Mouse (Mus musculus) intestine, embryonic 16.5 days (tissue): ENCODE data around the gene Armc2. TPM values are rescaled to one million over a fixed set of nuclear protein-coding genes. Genes with fewer than 3 reads are reported as not detected.
A peak's percentile ranks its signal among the peaks of the same experiment; 100 is the strongest.

ENCODE experiments used
- ATAC-seq: fragments of 200-750 bp; cut with Nextera tagmentation; 2 replicates; pipeline ENCODE4 v1.8.0; 2017; ENCODE audit warnings: moderate TSS enrichment, moderate library complexity
- H3K27ac ChIP-seq: fragments of 300-500 bp; sonication (generic); 2 replicates; pipeline ENCODE4 v1.5.1; 2014; ENCODE audit warnings: mild to moderate bottlenecking, low read length
- H3K27me3 ChIP-seq: fragments of 300-500 bp; sonication (generic); replicated peaks from 2 replicates; pipeline ENCODE4 v1.6.1; 2014; ENCODE audit warnings: low read length, control low read depth, mixed read lengths; ENCODE audit not compliant: control insufficient read depth, insufficient read depth
- H3K36me3 ChIP-seq: fragments of 300-500 bp; sonication (generic); 2 replicates; pipeline ENCODE4 v1.6.1; 2014; ENCODE audit warnings: low read length, control low read depth; ENCODE audit not compliant: control insufficient read depth, insufficient read depth
- H3K4me1 ChIP-seq: fragments of 300-500 bp; sonication (generic); 2 replicates; pipeline ENCODE4 v1.6.1; 2014; ENCODE audit warnings: low read length, control low read depth, mixed read lengths; ENCODE audit not compliant: control insufficient read depth, insufficient read depth
- H3K4me2 ChIP-seq: fragments of 300-500 bp; sonication (generic); 2 replicates; pipeline ENCODE4 v1.6.1; 2014; ENCODE audit warnings: low read depth, low read length, control low read depth
- H3K4me3 ChIP-seq: fragments of 300-500 bp; sonication (generic); 2 replicates; pipeline ENCODE4 v1.5.1; 2014; ENCODE audit warnings: mild to moderate bottlenecking, low read length
- H3K9ac ChIP-seq: fragments of 300-500 bp; sonication (generic); 2 replicates; pipeline ENCODE4 v1.6.1; 2014; ENCODE audit warnings: low read depth, low read length
- H3K9me3 ChIP-seq: fragments of 300-500 bp; sonication (generic); 2 replicates; pipeline ENCODE4 v1.6.1; 2016; ENCODE audit warnings: low read length, control low read depth; ENCODE audit not compliant: control insufficient read depth
- WGBS: fragments of 180-500 bp; shearing (Covaris S2); extraction: QIAGEN DNeasy Blood & Tissue Kit; methylation state at CpG from one replicate; pipeline ENCODE4 v1.1.7; 2014; 5-methylcytosine and 5-hydroxymethylcytosine counted together
- polyA plus RNA-seq: library from polyadenylated mRNA; unstranded; fragments of >200 nt; fragmentation: Nextera tagmentation; extraction: Ambion mirVana; gene quantifications from 2 replicates; pipeline ENCODE4 v1.2.1, GENCODE M21; 2015

The Armc2 gene
- polyA plus RNA-seq, 1 experiment from 2014 or later = 1.8 TPM

- H3K36me3 ChIP-seq = peaks cover 7% of the 10 kb centered on the region; the same call in 1 of the 2 replicates
- no peaks in the 10 kb centered on the region for H3K27me3 ChIP-seq
- no peaks in the 10 kb centered on the region for H3K9me3 ChIP-seq
- H3K9ac ChIP-seq = no peak overlapping the region
- no peak overlapping the region for H3K4me2 ChIP-seq
- H3K4me1 ChIP-seq = no peaks in the 10 kb centered on the region
- H3K4me3 ChIP-seq = no peak overlapping the region
- no peak overlapping the region for H3K27ac ChIP-seq
- whole genome bisulfite sequencing = 84% methylated on average over 11 of the region's 11 CpGs
- no peak for ATAC-seq
These were observed 110.8 kb downstream of the Armc2 start for GRCm38 (mm10) chr10:41907473-41907872.

- H3K4me3 ChIP-seq = no peak overlapping the region
- 94% methylated on average over 6 of the region's 6 CpGs for WGBS
- H3K4me1 ChIP-seq = no peaks in the 10 kb centered on the region
- H3K9me3 ChIP-seq = no peaks in the 10 kb centered on the region
- no peak overlapping the region for H3K27ac ChIP-seq
- ATAC-seq = no peak
- H3K27me3 ChIP-seq = no peaks in the 10 kb centered on the region
- no peak overlapping the region for H3K4me2 ChIP-seq
- H3K36me3 ChIP-seq = peaks cover 17% of the 10 kb centered on the region
- no peak overlapping the region for H3K9ac ChIP-seq
These were observed 116.4 kb downstream of the Armc2 start for GRCm38 (mm10) chr10:41901864-41902263.

- Histone ChIP-seq H3K4me1 (peaks cover 1% of the 10 kb centered on the region; the same call in 1 of the 2 replicates), H3K36me3 (peaks cover 13% of the 10 kb centered on the region), H3K27me3 (no peaks in the 10 kb centered on the region), H3K9me3 (no peaks in the 10 kb centered on the region), H3K4me2 (no peak overlapping the region), H3K4me3 (no peak overlapping the region), H3K9ac (no peak overlapping the region), H3K27ac (no peak overlapping the region)
- WGBS = 86% methylated on average over 8 of the region's 8 CpGs
- no peak for ATAC-seq
These were observed 116.8 kb downstream of the Armc2 start for GRCm38 (mm10) chr10:41901456-41901855.

- Histone ChIP-seq H3K9me3 (no peaks in the 10 kb centered on the region), H3K4me1 (peaks cover 22% of the 10 kb centered on the region), H3K27me3 (no peaks in the 10 kb centered on the region), H3K27ac (no peak overlapping the region), H3K36me3 (peaks cover 10% of the 10 kb centered on the region), H3K4me2 (no peak overlapping the region), H3K9ac (no peak overlapping the region), H3K4me3 (no peak overlapping the region)
- peak; percentile 77 for ATAC-seq
- 65% methylated on average over 2 of the region's 2 CpGs for WGBS
These were observed 121.4 kb downstream of the Armc2 start for GRCm38 (mm10) chr10:41896865-41897264.

- ATAC-seq = peak; percentile 88
- Histone ChIP-seq H3K4me1 (peaks cover 22% of the 10 kb centered on the region), H3K27ac (peak overlapping the region; percentile 59), H3K36me3 (peaks cover 10% of the 10 kb centered on the region), H3K4me2 (no peak overlapping the region; the same call in 1 of the 2 replicates), H3K9me3 (no peaks in the 10 kb centered on the region), H3K27me3 (no peaks in the 10 kb centered on the region), H3K4me3 (no peak overlapping the region), H3K9ac (no peak overlapping the region)
These were observed 121.8 kb downstream of the Armc2 start for GRCm38 (mm10) chr10:41896425-41896824.

- Histone ChIP-seq H3K4me1 (peaks cover 26% of the 10 kb centered on the region), H3K9ac (no peak overlapping the region), H3K4me3 (no peak overlapping the region), H3K36me3 (peaks cover 6% of the 10 kb centered on the region), H3K27ac (0 out of 2 replicates have a peak overlapping the region, but pooled peaks have one; percentile 7), H3K27me3 (no peaks in the 10 kb centered on the region), H3K4me2 (no peak overlapping the region), H3K9me3 (no peaks in the 10 kb centered on the region)
- no peak for ATAC-seq
- 42% methylated on average over 4 of the region's 4 CpGs for WGBS
These were observed 124.5 kb downstream of the Armc2 start for GRCm38 (mm10) chr10:41893433-41894411.

- H3K27me3 ChIP-seq = no peaks in the 10 kb centered on the region
- no peak overlapping the region for H3K27ac ChIP-seq
- no peak for ATAC-seq
- H3K9me3 ChIP-seq = no peaks in the 10 kb centered on the region
- H3K36me3 ChIP-seq = no peaks in the 10 kb centered on the region
- WGBS = 81% methylated on average over 4 of the region's 4 CpGs
- H3K4me3 ChIP-seq = no peak overlapping the region
- peaks cover 31% of the 10 kb centered on the region for H3K4me1 ChIP-seq
- H3K4me2 ChIP-seq = no peak overlapping the region
- no peak overlapping the region for H3K9ac ChIP-seq
These were observed 126.9 kb downstream of the Armc2 start for GRCm38 (mm10) chr10:41891312-41891711.

- H3K4me1 ChIP-seq = peaks cover 27% of the 10 kb centered on the region
- no peaks in the 10 kb centered on the region for H3K9me3 ChIP-seq
- H3K27me3 ChIP-seq = no peaks in the 10 kb centered on the region
- ATAC-seq = no peak
- no peaks in the 10 kb centered on the region for H3K36me3 ChIP-seq
- H3K9ac ChIP-seq = no peak overlapping the region
- no peak overlapping the region for H3K4me2 ChIP-seq
- H3K27ac ChIP-seq = no peak overlapping the region
- H3K4me3 ChIP-seq = no peak overlapping the region
These were observed 127.7 kb downstream of the Armc2 start for GRCm38 (mm10) chr10:41890537-41890936.

- Histone ChIP-seq H3K9me3 (no peaks in the 10 kb centered on the region), H3K27ac (no peak overlapping the region), H3K4me1 (peaks cover 26% of the 10 kb centered on the region), H3K9ac (no peak overlapping the region), H3K36me3 (no peaks in the 10 kb centered on the region), H3K27me3 (no peaks in the 10 kb centered on the region), H3K4me2 (no peak overlapping the region), H3K4me3 (no peak overlapping the region)
- whole genome bisulfite sequencing = 74% methylated on average over 5 of the region's 5 CpGs
- no peak for ATAC-seq
These were observed 128.7 kb downstream of the Armc2 start for GRCm38 (mm10) chr10:41889566-41889965.
